Mouse (Mus musculus): ENCODE results near the gene Zfp444.

DNA sequence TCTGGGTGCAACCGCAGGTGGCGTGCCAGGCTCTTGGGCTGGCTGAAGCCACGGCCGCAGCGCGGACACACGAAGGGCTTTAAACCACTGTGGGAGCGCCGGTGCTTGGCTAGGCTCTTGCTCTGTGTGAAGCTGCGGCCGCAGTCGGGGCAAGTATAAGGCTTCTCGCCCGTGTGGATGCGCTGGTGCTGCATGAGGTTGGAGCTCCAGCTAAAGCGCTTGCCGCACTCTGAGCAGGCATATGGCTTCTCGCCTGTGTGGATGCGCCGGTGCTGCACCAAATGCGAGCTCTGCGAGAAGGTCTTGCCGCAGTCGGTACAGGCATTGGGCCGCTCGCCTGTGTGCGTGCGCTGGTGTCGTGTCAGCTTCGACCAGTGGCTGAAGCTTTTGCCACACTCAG is 39.4 kb upstream of the Zfp444 start:
- no peak for TF ChIP-seq CTCF (IDR thresholded peaks at IDR 0.05; ENCODE audit: low read depth)
- TF ChIP-seq EP300 (IDR thresholded peaks at IDR 0.05; ENCODE audit: low read depth), result no peak
